21 mouse cellular contexts compared by ENCODE assay signal in genomic region chr7:114192581-114192980, GRCm38 (mm10).
"Had no signal": no experiment of that assay in that cellular context is flagged by ENCODE, and none has a peak within 500 bp of the region (broad histone marks: within the 10 kb centered on the region; RNA-seq: fewer than 3 reads in every experiment).

No protein-coding gene starts in this region.

- H3K27me3 ChIP-seq: heart, embryonic 12.5 days; hindbrain, embryonic 12.5 days; intestine, embryonic 15.5 days; limb, embryonic 12.5 days had no signal

- H3K4me1 ChIP-seq: hindbrain, embryonic 10.5 days; hindbrain, embryonic 12.5 days; intestine, embryonic 15.5 days; limb, embryonic 10.5 days; limb, embryonic 12.5 days had no signal

- DNase-seq: gastrocnemius, adult 2 months; gastrocnemius, postnatal 10 days; gastrocnemius, postnatal 25 days; heart, postnatal 10 days; heart, postnatal 4 days; kidney, adult 18-20 months; kidney, adult 8-10 months; kidney, postnatal 10 days; kidney, postnatal 25 days; kidney, postnatal 4 days; liver had no signal

- H3K4me3 ChIP-seq: gastrocnemius, adult 2 months; heart, embryonic 10.5 days; heart, embryonic 12.5 days; hindbrain, embryonic 10.5 days; hindbrain, embryonic 12.5 days; intestine, embryonic 15.5 days; layer of hippocampus, adult 2 months; left cerebral cortex, adult 2 months; limb, embryonic 10.5 days; limb, embryonic 12.5 days had no signal

- H3K27ac ChIP-seq: gastrocnemius, adult 2 months; heart, embryonic 10.5 days; hindbrain, embryonic 10.5 days; hindbrain, embryonic 12.5 days; hindbrain, embryonic 14.5 days; intestine, embryonic 15.5 days; layer of hippocampus, adult 2 months; left cerebral cortex, adult 2 months; limb, embryonic 10.5 days; limb, embryonic 12.5 days had no signal

- H3K36me3 ChIP-seq: heart, embryonic 10.5 days; heart, embryonic 12.5 days; hindbrain, embryonic 10.5 days; hindbrain, embryonic 12.5 days; intestine, embryonic 15.5 days; limb, embryonic 10.5 days; limb, embryonic 12.5 days had no signal
